In genomic region chr8:94389531-94389930, GRCm38 (mm10) we compare ENCODE assay signal across 22 mouse cellular contexts. TPM values are rescaled to one million over a fixed set of nuclear protein-coding genes. Genes with fewer than 3 reads are reported as not detected.
"Had no signal": no experiment of that assay in that cellular context is flagged by ENCODE, and none has a peak within 500 bp of the region (broad histone marks: within the 10 kb centered on the region; RNA-seq: fewer than 3 reads in every experiment).

No protein-coding gene starts in this region.

- H3K9me3 ChIP-seq: kidney, embryonic 15.5 days; liver, embryonic 15.5 days; neural tube, embryonic 12.5 days; neural tube, embryonic 15.5 days had no signal

- H3K9ac ChIP-seq: kidney, embryonic 15.5 days; liver, embryonic 15.5 days; lung, embryonic 14.5 days; neural tube, embryonic 12.5 days; neural tube, embryonic 15.5 days had no signal

- H3K4me2 ChIP-seq: kidney, embryonic 15.5 days; lung, embryonic 14.5 days; midbrain, embryonic 11.5 days; neural tube, embryonic 12.5 days; neural tube, embryonic 15.5 days had no signal

- DNase-seq: kidney, adult 11 months; kidney, adult 8-10 months; kidney, postnatal 10 days; kidney, postnatal 36 days; layer of hippocampus, postnatal 36 days; lung, embryonic 14.5 days; midbrain, embryonic 14.5 days; right cerebral cortex, adult 18-20 months; right cerebral cortex, postnatal 14 days; right cerebral cortex, postnatal 4 days; thymus, adult 2 months; thymus, postnatal 14 days; thymus, postnatal 4 days had no signal

- H3K27me3 ChIP-seq: kidney, embryonic 15.5 days; liver, embryonic 15.5 days; neural tube, embryonic 12.5 days; neural tube, embryonic 15.5 days had no signal

- H3K4me3 ChIP-seq: kidney, embryonic 15.5 days; left cerebral cortex, adult 2 months; neural tube, embryonic 12.5 days; neural tube, embryonic 15.5 days had no signal

- H3K27ac ChIP-seq: kidney, embryonic 15.5 days; left cerebral cortex, adult 2 months; macrophage; neural tube, embryonic 12.5 days; neural tube, embryonic 15.5 days; stomach, postnatal 0 days had no signal

- ATAC-seq: lung, postnatal 0 days had no signal

RNA-seq across cellular contexts. Expression of gene Nlrc5, which starts 44.6 kb away (rescaled TPM):
- polyA plus RNA-seq: midbrain, embryonic 11.5 days had no signal
